Mouse (Mus musculus): ENCODE measurements around the gene Dop1b. TPM values are rescaled to one million over a fixed set of nuclear protein-coding genes. Genes with fewer than 3 reads are reported as not detected.
"Not testable (repeated sequence)": the region's sequence is repeated elsewhere in the genome, so short reads cannot be mapped to it uniquely, and the experiment has no call there.

Dop1b gene
- polyA plus RNA-seq, 1 experiment from 2014 or later = 8.1 TPM

GRCm38 (mm10) chr16:93682156-93682688 lies 29.5 kb upstream of the Dop1b start:
- WGBS = 19% methylated on average over 13 of the region's 13 CpGs
- Histone ChIP-seq H3K9ac (ENCODE audit: low read length) (no peak overlapping the region), H3K9me3 (ENCODE audit: control insufficient read depth, low read length) (no peaks in the 10 kb centered on the region), H3K36me3 (ENCODE audit: control insufficient read depth, insufficient read depth, low read length) (no peaks in the 10 kb centered on the region), H3K4me2 (ENCODE audit: low read length) (peak overlapping the region; percentile 89), H3K4me3 (ENCODE audit: control insufficient read depth in 1 of 2, insufficient read depth in 1 of 2, low read depth in 1 of 2, low read length in 2 of 2) (peak overlapping the region in 1 of 2 experiments; percentile 51; a peak in 2 of 4 replicates), H3K4me1 (ENCODE audit: control insufficient read depth in 2 of 2, insufficient read depth in 2 of 2, low read length in 2 of 2) (peaks cover 8 to 9% of the 10 kb centered on the region in 2 experiments; a peak in 2 of 4 replicates), H3K27me3 (ENCODE audit: control insufficient read depth, insufficient read depth, low read length) (peaks cover 55% of the 10 kb centered on the region), H3K27ac (replicated peaks in 1 of 2; ENCODE audit: control insufficient read depth in 1 of 2, insufficient read depth in 1 of 2, low read depth in 2 of 2, low read length in 2 of 2) (no peak overlapping the region)
- no peak for ATAC-seq (ENCODE audit: insufficient number of reproducible peaks, insufficient read depth, low FRiP score, low read depth)

- WGBS = under 1% methylated on average over 59 of the region's 63 CpGs
- Histone ChIP-seq H3K27me3 (ENCODE audit: control insufficient read depth, insufficient read depth, low read length) (peaks cover 55% of the 10 kb centered on the region), H3K4me2 (ENCODE audit: low read length) (peak within 1 kb of the TSS; percentile 89), H3K4me3 (ENCODE audit: control insufficient read depth in 1 of 2, insufficient read depth in 1 of 2, low read depth in 1 of 2, low read length in 2 of 2) (peak within 1 kb of the TSS; percentile 51 to 55), H3K27ac (replicated peaks in 1 of 2; ENCODE audit: control insufficient read depth in 1 of 2, insufficient read depth in 1 of 2, low read depth in 2 of 2, low read length in 2 of 2) (no peak within 1 kb of the TSS), H3K36me3 (ENCODE audit: control insufficient read depth, insufficient read depth, low read length) (no peaks in the 10 kb centered on the region), H3K9ac (ENCODE audit: low read length) (peak within 1 kb of the TSS; percentile 63), H3K9me3 (ENCODE audit: control insufficient read depth, low read length) (no peaks in the 10 kb centered on the region), H3K4me1 (ENCODE audit: control insufficient read depth in 2 of 2, insufficient read depth in 2 of 2, low read length in 2 of 2) (peaks cover 8 to 9% of the 10 kb centered on the region in 2 experiments; a peak in 2 of 4 replicates)
- peak; percentile 44; the same call in 1 of the 2 replicates for ATAC-seq (ENCODE audit: insufficient number of reproducible peaks, insufficient read depth, low FRiP score, low read depth)
Observed at GRCm38 (mm10) chr16:93682689-93683507, 28.8 kb upstream of the Dop1b start, which contains the start of gene Cbr3. Cbr3 (plus strand) TSS chr16:93683215.

- no peaks in the 10 kb centered on the region for H3K36me3 ChIP-seq (ENCODE audit: control insufficient read depth, insufficient read depth, low read length)
- peak overlapping the region; percentile 51 to 55 for H3K4me3 ChIP-seq (ENCODE audit: control insufficient read depth in 1 of 2, insufficient read depth in 1 of 2, low read depth in 1 of 2, low read length in 2 of 2)
- WGBS = under 1% methylated on average over 50 of the region's 53 CpGs
- peak overlapping the region; percentile 89 for H3K4me2 ChIP-seq (ENCODE audit: low read length)
- H3K9ac ChIP-seq (ENCODE audit: low read length) = peak overlapping the region; percentile 63
- no peak for ATAC-seq (ENCODE audit: insufficient number of reproducible peaks, insufficient read depth, low FRiP score, low read depth)
- no peak overlapping the region for H3K27ac ChIP-seq (replicated peaks in 1 of 2; ENCODE audit: control insufficient read depth in 1 of 2, insufficient read depth in 1 of 2, low read depth in 2 of 2, low read length in 2 of 2)
- H3K4me1 ChIP-seq (ENCODE audit: control insufficient read depth in 2 of 2, insufficient read depth in 2 of 2, low read length in 2 of 2) = peaks cover 8 to 9% of the 10 kb centered on the region in 2 experiments; a peak in 2 of 4 replicates
- peaks cover 55% of the 10 kb centered on the region for H3K27me3 ChIP-seq (ENCODE audit: control insufficient read depth, insufficient read depth, low read length)
- no peaks in the 10 kb centered on the region for H3K9me3 ChIP-seq (ENCODE audit: control insufficient read depth, low read length)
Observed at GRCm38 (mm10) chr16:93683508-93684236, 28.0 kb upstream of the Dop1b start.

GRCm38 (mm10) chr16:93684441-93684840 lies 27.3 kb upstream of the Dop1b start:
- no peak overlapping the region for H3K9ac ChIP-seq (ENCODE audit: low read length)
- H3K27me3 ChIP-seq (ENCODE audit: control insufficient read depth, insufficient read depth, low read length) = peaks cover 52% of the 10 kb centered on the region
- no peak overlapping the region for H3K27ac ChIP-seq (replicated peaks in 1 of 2; ENCODE audit: control insufficient read depth in 1 of 2, insufficient read depth in 1 of 2, low read depth in 2 of 2, low read length in 2 of 2)
- H3K36me3 ChIP-seq (ENCODE audit: control insufficient read depth, insufficient read depth, low read length) = no peaks in the 10 kb centered on the region
- ATAC-seq (ENCODE audit: insufficient number of reproducible peaks, insufficient read depth, low FRiP score, low read depth) = no peak
- WGBS = 32% methylated on average over 7 of the region's 7 CpGs
- H3K9me3 ChIP-seq (ENCODE audit: control insufficient read depth, low read length) = no peaks in the 10 kb centered on the region
- H3K4me3 ChIP-seq (ENCODE audit: control insufficient read depth in 1 of 2, insufficient read depth in 1 of 2, low read depth in 1 of 2, low read length in 2 of 2) = peak overlapping the region in 1 of 2 experiments; percentile 51; a peak in 2 of 4 replicates
- H3K4me2 ChIP-seq (ENCODE audit: low read length) = peak overlapping the region; percentile 89
- H3K4me1 ChIP-seq (ENCODE audit: control insufficient read depth in 2 of 2, insufficient read depth in 2 of 2, low read length in 2 of 2) = peaks cover 8 to 9% of the 10 kb centered on the region in 2 experiments; a peak in 2 of 4 replicates

GRCm38 (mm10) chr16:93685783-93686182 lies 25.9 kb upstream of the Dop1b start:
- H3K4me2 ChIP-seq (ENCODE audit: low read length); H3K27ac ChIP-seq (replicated peaks in 1 of 2; ENCODE audit: control insufficient read depth in 1 of 2, insufficient read depth in 1 of 2, low read depth in 2 of 2, low read length in 2 of 2); H3K36me3 ChIP-seq (ENCODE audit: control insufficient read depth, insufficient read depth, low read length); H3K4me3 ChIP-seq (ENCODE audit: control insufficient read depth in 1 of 2, insufficient read depth in 1 of 2, low read depth in 1 of 2, low read length in 2 of 2); ATAC-seq (ENCODE audit: insufficient number of reproducible peaks, insufficient read depth, low FRiP score, low read depth); H3K9ac ChIP-seq (ENCODE audit: low read length); H3K4me1 ChIP-seq (ENCODE audit: control insufficient read depth in 2 of 2, insufficient read depth in 2 of 2, low read length in 2 of 2); H3K9me3 ChIP-seq (ENCODE audit: control insufficient read depth, low read length): not testable (repeated sequence)
- WGBS = 89% methylated on average over 3 of the region's 3 CpGs
- H3K27me3 ChIP-seq (ENCODE audit: control insufficient read depth, insufficient read depth, low read length) = peaks cover 49% of the 10 kb centered on the region

GRCm38 (mm10) chr16:93686421-93686820 lies 25.3 kb upstream of the Dop1b start:
- H3K9me3 ChIP-seq (ENCODE audit: control insufficient read depth, low read length) = no peaks in the 10 kb centered on the region
- peak overlapping the region in 1 of 2 experiments; percentile 8; a peak in 1 of 4 replicates for H3K4me3 ChIP-seq (ENCODE audit: control insufficient read depth in 1 of 2, insufficient read depth in 1 of 2, low read depth in 1 of 2, low read length in 2 of 2)
- H3K4me1 ChIP-seq (ENCODE audit: control insufficient read depth in 2 of 2, insufficient read depth in 2 of 2, low read length in 2 of 2) = peaks cover 8 to 9% of the 10 kb centered on the region in 2 experiments; a peak in 2 of 4 replicates
- H3K4me2 ChIP-seq (ENCODE audit: low read length) = no peak overlapping the region
- H3K9ac ChIP-seq (ENCODE audit: low read length) = no peak overlapping the region
- peaks cover 43% of the 10 kb centered on the region for H3K27me3 ChIP-seq (ENCODE audit: control insufficient read depth, insufficient read depth, low read length)
- WGBS = 84% methylated on average over 5 of the region's 7 CpGs
- no peak for ATAC-seq (ENCODE audit: insufficient number of reproducible peaks, insufficient read depth, low FRiP score, low read depth)
- no peak overlapping the region for H3K27ac ChIP-seq (replicated peaks in 1 of 2; ENCODE audit: control insufficient read depth in 1 of 2, insufficient read depth in 1 of 2, low read depth in 2 of 2, low read length in 2 of 2)
- no peaks in the 10 kb centered on the region for H3K36me3 ChIP-seq (ENCODE audit: control insufficient read depth, insufficient read depth, low read length)

GRCm38 (mm10) chr16:93686945-93687344 lies 24.8 kb upstream of the Dop1b start:
- Histone ChIP-seq H3K4me3 (ENCODE audit: control insufficient read depth in 1 of 2, insufficient read depth in 1 of 2, low read depth in 1 of 2, low read length in 2 of 2) (peak overlapping the region in 1 of 2 experiments; percentile 8; a peak in 1 of 4 replicates), H3K4me2 (ENCODE audit: low read length) (peak overlapping the region; percentile 48), H3K4me1 (ENCODE audit: control insufficient read depth in 2 of 2, insufficient read depth in 2 of 2, low read length in 2 of 2) (peaks cover 8 to 9% of the 10 kb centered on the region in 2 experiments; a peak in 2 of 4 replicates), H3K9ac (ENCODE audit: low read length) (no peak overlapping the region), H3K27ac (replicated peaks in 1 of 2; ENCODE audit: control insufficient read depth in 1 of 2, insufficient read depth in 1 of 2, low read depth in 2 of 2, low read length in 2 of 2) (no peak overlapping the region), H3K27me3 (ENCODE audit: control insufficient read depth, insufficient read depth, low read length) (peaks cover 37% of the 10 kb centered on the region), H3K36me3 (ENCODE audit: control insufficient read depth, insufficient read depth, low read length) (no peaks in the 10 kb centered on the region), H3K9me3 (ENCODE audit: control insufficient read depth, low read length) (no peaks in the 10 kb centered on the region)
- 37% methylated on average over 5 of the region's 5 CpGs for WGBS
- ATAC-seq (ENCODE audit: insufficient number of reproducible peaks, insufficient read depth, low FRiP score, low read depth) = no peak
